Mouse (Mus musculus): Measurements from ENCODE around the gene Muc1. TPM values are rescaled to one million over a fixed set of nuclear protein-coding genes. Genes with fewer than 3 reads are reported as not detected.

Gene Muc1
- polyA plus RNA-seq, 1 experiment: 38.3 TPM

DNA sequence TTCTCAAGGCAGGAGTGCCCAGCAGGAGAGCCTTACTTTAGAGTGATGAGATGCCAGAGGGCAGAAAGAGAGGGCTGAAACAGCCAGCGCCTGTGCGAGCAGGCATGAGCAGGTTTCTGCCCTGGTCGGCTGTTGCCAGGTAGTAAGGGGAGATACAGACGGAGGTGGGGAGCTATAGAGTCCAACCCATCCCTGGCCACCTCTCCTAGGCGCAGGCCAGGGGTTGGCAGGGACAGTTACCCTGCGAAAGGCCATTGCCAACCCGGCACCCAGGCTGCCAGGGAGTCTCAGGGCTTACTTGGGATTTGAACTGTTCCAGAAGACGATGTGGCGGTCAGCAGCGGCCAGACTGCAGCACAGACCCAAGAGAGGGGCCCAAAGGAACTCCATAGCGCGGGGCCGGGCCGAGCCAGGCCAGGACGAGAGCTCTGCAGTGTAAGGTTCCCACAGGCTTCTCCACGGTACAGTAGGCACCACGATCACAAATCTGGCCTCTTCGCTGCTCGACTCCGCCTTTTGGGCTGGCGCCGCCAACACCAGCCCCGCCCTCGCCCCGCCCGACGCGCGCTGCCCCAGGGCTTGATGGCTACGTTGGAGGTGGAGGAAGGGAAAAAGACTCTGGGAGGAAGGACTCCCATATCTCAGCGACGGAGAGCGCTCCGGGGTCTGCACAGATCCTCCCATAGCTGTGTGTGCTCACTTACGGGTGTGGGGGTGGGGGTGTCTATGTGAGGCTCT is 50.5 kb downstream of the Muc1 start:
- Histone ChIP-seq H3K27ac (ENCODE audit: control insufficient read depth, insufficient read depth, low read depth, low read length) (no peak overlapping the region), H3K4me1 (ENCODE audit: control insufficient read depth, insufficient read depth, low read length) (no peaks in the 10 kb centered on the region; the same call in 1 of the 2 replicates), H3K27me3 (ENCODE audit: control insufficient read depth, insufficient read depth, low read length) (no peaks in the 10 kb centered on the region)

DNA sequence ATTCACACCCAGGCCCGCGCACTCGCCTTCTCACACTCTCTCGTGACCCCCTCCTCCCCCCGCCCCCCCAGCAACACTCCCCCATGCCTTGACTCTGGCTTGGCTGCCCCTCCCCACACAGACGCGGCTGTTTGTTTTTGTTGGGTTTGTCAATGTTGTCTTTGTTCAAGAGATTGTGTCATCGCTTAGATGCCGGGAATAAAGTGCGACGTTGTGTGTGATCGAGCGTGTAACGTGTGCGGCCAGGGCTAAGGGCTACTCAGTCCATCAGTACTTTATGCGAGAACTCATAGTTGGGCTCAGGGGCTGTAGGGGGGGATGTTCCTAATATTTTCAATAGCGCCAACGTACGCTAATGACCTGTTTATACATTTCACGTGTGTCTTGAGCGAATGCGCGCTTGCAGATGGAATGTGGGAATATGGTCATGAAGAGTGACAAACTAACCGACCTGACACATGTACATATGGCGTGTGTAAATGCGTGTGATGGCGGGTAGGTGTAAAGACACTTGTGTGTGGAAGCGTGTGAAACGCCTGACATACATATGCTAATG is 51.3 kb downstream of the Muc1 start:
- Histone ChIP-seq H3K4me1 (ENCODE audit: control insufficient read depth, insufficient read depth, low read length) (no peaks in the 10 kb centered on the region; the same call in 1 of the 2 replicates), H3K4me3 (ENCODE audit: control insufficient read depth, low read depth, low read length) (peak overlapping the region; percentile 71), H3K27me3 (ENCODE audit: control insufficient read depth, insufficient read depth, low read length) (no peaks in the 10 kb centered on the region), H3K27ac (ENCODE audit: control insufficient read depth, insufficient read depth, low read depth, low read length) (no peak overlapping the region), H3K36me3 (ENCODE audit: control insufficient read depth, insufficient read depth, low read length) (no peaks in the 10 kb centered on the region)
- no peak for TF ChIP-seq POLR2A (IDR thresholded peaks at IDR 0.05; ENCODE audit: control insufficient read depth, low read depth, low read length)
- TF ChIP-seq CTCF (IDR thresholded peaks at IDR 0.05; ENCODE audit: control insufficient read depth, insufficient read depth, insufficient replicate concordance, low read depth, low read length): no peak

More for the DNA sequence above, 50.5 kb downstream of the Muc1 start:
- TF ChIP-seq CTCF (IDR thresholded peaks at IDR 0.05; ENCODE audit: control insufficient read depth, insufficient read depth, insufficient replicate concordance, low read depth, low read length): no peak
- TF ChIP-seq POLR2A (IDR thresholded peaks at IDR 0.05; ENCODE audit: control insufficient read depth, low read depth, low read length): peak; percentile 38; the same call in 1 of the 2 replicates
- no peaks in the 10 kb centered on the region for H3K36me3 ChIP-seq (ENCODE audit: control insufficient read depth, insufficient read depth, low read length)
- peak overlapping the region; percentile 71 for H3K4me3 ChIP-seq (ENCODE audit: control insufficient read depth, low read depth, low read length)

DNA sequence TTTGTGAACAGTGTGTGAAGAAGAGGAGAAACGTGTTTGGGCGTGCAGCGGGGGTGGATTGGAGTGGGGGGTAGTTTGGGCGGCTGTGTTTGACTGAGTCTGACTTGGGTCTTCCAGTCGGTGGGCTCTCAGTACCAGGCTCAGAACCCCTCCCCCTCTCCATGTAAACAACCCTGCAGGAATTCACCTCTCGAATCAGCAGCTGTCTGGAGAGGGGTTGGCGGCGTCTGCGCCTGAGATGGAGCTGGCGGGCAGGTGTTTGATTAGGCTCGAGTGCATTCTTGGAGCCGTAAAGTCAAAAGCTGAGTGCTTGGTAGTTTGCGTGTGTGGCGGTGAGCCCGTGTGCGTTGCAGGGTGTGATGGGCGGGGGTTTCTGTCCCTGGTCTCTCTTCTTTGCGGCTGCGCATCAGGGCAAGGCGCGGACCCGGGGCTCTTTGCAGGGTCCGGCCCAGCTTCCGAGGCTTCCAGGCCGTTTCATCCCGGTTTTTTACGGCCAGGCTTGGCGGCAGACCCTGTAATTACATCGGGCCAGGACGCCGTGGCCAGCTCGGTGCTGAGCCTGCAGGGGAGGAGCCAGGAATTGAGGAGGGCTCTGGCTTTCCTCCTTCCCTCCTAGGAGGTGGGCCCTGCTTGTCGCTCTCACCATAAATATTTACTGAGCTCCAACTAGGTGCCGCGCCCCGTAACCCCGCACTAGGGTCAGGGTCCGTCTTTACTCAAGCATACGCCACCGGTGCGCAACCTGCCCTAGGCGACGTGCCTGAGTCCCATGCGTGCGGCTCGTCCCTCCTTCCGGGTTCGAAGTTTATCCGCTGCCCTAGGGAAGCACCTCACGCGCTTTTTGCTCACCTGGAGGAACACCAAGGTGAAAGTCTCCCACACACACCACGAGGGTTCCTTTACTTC is 52.0 kb downstream of the Muc1 start, which contains the start of gene Efna1:
Efna1 (minus strand) TSS at position 537 of the 906 bp plus-strand sequence.
- Histone ChIP-seq H3K36me3 (ENCODE audit: control insufficient read depth, insufficient read depth, low read length) (no peaks in the 10 kb centered on the region), H3K4me3 (ENCODE audit: control insufficient read depth, low read depth, low read length) (peak within 1 kb of the TSS; percentile 51), H3K27ac (ENCODE audit: control insufficient read depth, insufficient read depth, low read depth, low read length) (no peak within 1 kb of the TSS), H3K4me1 (ENCODE audit: control insufficient read depth, insufficient read depth, low read length) (no peaks in the 10 kb centered on the region; the same call in 1 of the 2 replicates), H3K27me3 (ENCODE audit: control insufficient read depth, insufficient read depth, low read length) (no peaks in the 10 kb centered on the region)
- 0 out of 2 replicates have a peak, but pooled peaks have one; percentile 9 for TF ChIP-seq CTCF (IDR thresholded peaks at IDR 0.05; ENCODE audit: control insufficient read depth, insufficient read depth, insufficient replicate concordance, low read depth, low read length)
- TF ChIP-seq POLR2A (IDR thresholded peaks at IDR 0.05; ENCODE audit: control insufficient read depth, low read depth, low read length): no peak

DNA sequence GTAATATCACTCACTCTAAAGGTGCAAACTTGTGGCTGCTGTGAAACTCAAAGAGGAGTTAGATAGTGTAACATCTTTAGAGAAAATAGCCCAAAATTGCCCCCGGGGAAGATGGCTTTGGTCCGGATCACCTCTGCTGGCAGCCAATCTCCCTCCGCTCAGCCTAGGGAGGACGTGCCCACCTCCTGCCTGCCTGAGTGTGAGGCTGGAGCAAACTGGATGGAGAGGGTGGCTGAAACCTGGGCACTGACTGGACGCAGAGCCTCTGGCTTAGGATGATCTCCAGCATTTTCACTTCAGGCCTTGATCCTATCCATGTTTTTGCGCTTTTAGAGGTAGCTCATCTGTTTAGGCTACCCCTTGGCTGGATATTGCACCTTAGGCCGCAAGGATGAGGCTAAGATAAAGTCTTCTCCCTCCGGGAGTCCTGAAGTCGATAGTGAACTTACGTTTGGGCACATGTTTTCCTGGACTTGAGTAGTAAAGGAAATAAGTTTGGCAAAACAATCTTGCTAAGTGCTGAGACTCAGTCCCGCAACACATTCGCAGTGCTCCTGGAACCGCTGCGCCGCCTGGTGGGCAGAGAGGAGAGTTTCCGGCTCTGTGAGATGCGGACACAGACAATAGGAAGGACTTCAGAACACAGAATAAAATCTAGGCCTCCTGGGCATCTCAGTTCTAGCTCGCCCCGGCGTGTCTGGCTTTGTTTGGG is 52.9 kb downstream of the Muc1 start:
- Histone ChIP-seq H3K36me3 (ENCODE audit: control insufficient read depth, insufficient read depth, low read length) (no peaks in the 10 kb centered on the region), H3K4me1 (ENCODE audit: control insufficient read depth, insufficient read depth, low read length) (no peaks in the 10 kb centered on the region; the same call in 1 of the 2 replicates), H3K27ac (ENCODE audit: control insufficient read depth, insufficient read depth, low read depth, low read length) (no peak overlapping the region), H3K27me3 (ENCODE audit: control insufficient read depth, insufficient read depth, low read length) (no peaks in the 10 kb centered on the region), H3K4me3 (ENCODE audit: control insufficient read depth, low read depth, low read length) (peak overlapping the region; percentile 51; the same call in 1 of the 2 replicates)
- TF ChIP-seq POLR2A (IDR thresholded peaks at IDR 0.05; ENCODE audit: control insufficient read depth, low read depth, low read length) (no peak), CTCF (IDR thresholded peaks at IDR 0.05; ENCODE audit: control insufficient read depth, insufficient read depth, insufficient replicate concordance, low read depth, low read length) (peak; percentile 89)

DNA sequence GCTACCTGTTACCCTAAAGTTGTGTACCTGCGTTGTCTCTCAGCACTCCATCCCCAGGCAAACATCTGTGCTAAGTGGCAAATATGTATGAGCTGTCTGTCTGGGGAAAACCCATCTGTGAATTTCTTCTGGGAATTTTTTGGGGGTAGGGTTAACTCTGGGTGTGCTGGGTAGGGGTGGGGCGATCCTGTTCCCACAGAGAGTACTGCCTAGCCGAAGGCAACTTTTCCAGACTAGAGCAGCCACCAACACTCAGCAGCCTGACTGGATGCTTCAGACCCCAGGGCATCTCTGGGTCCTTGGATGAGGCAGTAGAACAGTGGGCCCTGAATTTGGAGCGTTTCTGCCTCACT is 53.4 kb downstream of the Muc1 start:
- H3K4me3 ChIP-seq (ENCODE audit: control insufficient read depth, low read depth, low read length): no peak overlapping the region
- H3K36me3 ChIP-seq (ENCODE audit: control insufficient read depth, insufficient read depth, low read length): no peaks in the 10 kb centered on the region
- no peaks in the 10 kb centered on the region; the same call in 1 of the 2 replicates for H3K4me1 ChIP-seq (ENCODE audit: control insufficient read depth, insufficient read depth, low read length)
- H3K27ac ChIP-seq (ENCODE audit: control insufficient read depth, insufficient read depth, low read depth, low read length): no peak overlapping the region
- H3K27me3 ChIP-seq (ENCODE audit: control insufficient read depth, insufficient read depth, low read length): no peaks in the 10 kb centered on the region
- TF ChIP-seq POLR2A (IDR thresholded peaks at IDR 0.05; ENCODE audit: control insufficient read depth, low read depth, low read length) (no peak), CTCF (IDR thresholded peaks at IDR 0.05; ENCODE audit: control insufficient read depth, insufficient read depth, insufficient replicate concordance, low read depth, low read length) (no peak)

Other genes with a start within 250 kb of the Muc1 start
- 7.3 and 9.0 TPM in 2 replicates for gene Rusc1, start 135.7 kb upstream of the Muc1 start, polyA plus RNA-seq (2012; rRNA removed)
- gene Gm43738, start 128.0 kb upstream of the Muc1 start, polyA plus RNA-seq (2012; rRNA removed): not detected in 2 replicates
- 109 and 114 TPM in 2 replicates for gene Fdps, start 127.1 kb upstream of the Muc1 start, polyA plus RNA-seq (2012; rRNA removed)
- gene Pklr, start 92.9 kb upstream of the Muc1 start, polyA plus RNA-seq (2012; rRNA removed): not detected in 2 replicates
- gene Hcn3, start 68.9 kb upstream of the Muc1 start, polyA plus RNA-seq (2012; rRNA removed): 1.7 and 2.2 TPM in 2 replicates
- gene Clk2, start 64.3 kb upstream of the Muc1 start, polyA plus RNA-seq (2012; rRNA removed): 48.3 and 50.6 TPM in 2 replicates
- gene Scamp3, start 51.6 kb upstream of the Muc1 start, polyA plus RNA-seq (2012; rRNA removed): 70.9 and 73.0 TPM in 2 replicates
- 5.7 and 7.1 TPM in 2 replicates for gene Fam189b, start 45.9 kb upstream of the Muc1 start, polyA plus RNA-seq (2012; rRNA removed)
- 17.4 and 19.9 TPM in 2 replicates for gene Gba, start 26.1 kb upstream of the Muc1 start, polyA plus RNA-seq (2012; rRNA removed)
- gene Thbs3, start 13.9 kb upstream of the Muc1 start, polyA plus RNA-seq (2012; rRNA removed): 66.6 and 73.2 TPM in 2 replicates
- gene Mtx1, start 2.0 kb upstream of the Muc1 start, polyA plus RNA-seq (2012; rRNA removed): 482 and 525 TPM in 2 replicates
- 30.7 and 43.7 TPM in 2 replicates for gene Krtcap2, start 16.9 kb downstream of the Muc1 start, polyA plus RNA-seq (2012; rRNA removed)
- 27.7 and 27.9 TPM in 2 replicates for gene Trim46, start 17.3 kb downstream of the Muc1 start, polyA plus RNA-seq (2012; rRNA removed)
- 42.2 and 53.9 TPM in 2 replicates for gene Dpm3, start 30.3 kb downstream of the Muc1 start, polyA plus RNA-seq (2012; rRNA removed)
- gene Slc50a1, start 41.5 kb downstream of the Muc1 start, polyA plus RNA-seq (2012; rRNA removed): 9.7 and 12.7 TPM in 2 replicates
- gene Efna1, start 52.1 kb downstream of the Muc1 start, polyA plus RNA-seq (2012; rRNA removed): 1.1 and 1.7 TPM in 2 replicates
- gene Efna3, start 93.9 kb downstream of the Muc1 start, polyA plus RNA-seq (2012; rRNA removed): 9.9 and 13.3 TPM in 2 replicates
- 1.1 and 1.6 TPM in 2 replicates for gene Efna4, start 109.0 kb downstream of the Muc1 start, polyA plus RNA-seq (2012; rRNA removed)
- 39.7 and 51.1 TPM in 2 replicates for gene Adam15, start 120.9 kb downstream of the Muc1 start, polyA plus RNA-seq (2012; rRNA removed)
- gene Dcst2, start 132.9 kb downstream of the Muc1 start, polyA plus RNA-seq (2012; rRNA removed): 108 and 110 TPM in 2 replicates
- gene Dcst1, start 136.2 kb downstream of the Muc1 start, polyA plus RNA-seq (2012; rRNA removed): 74.5 and 81.0 TPM in 2 replicates
- gene Zbtb7b, start 165.7 kb downstream of the Muc1 start, polyA plus RNA-seq (2012; rRNA removed): 4.4 and 5.9 TPM in 2 replicates
- not detected in 2 replicates for gene Lenep, start 173.7 kb downstream of the Muc1 start, polyA plus RNA-seq (2012; rRNA removed)
- 67.6 and 71.8 TPM in 2 replicates for gene Flad1, start 182.8 kb downstream of the Muc1 start, polyA plus RNA-seq (2012; rRNA removed)
- 14.7 and 16.5 TPM in 2 replicates for gene Cks1b, start 189.3 kb downstream of the Muc1 start, polyA plus RNA-seq (2012; rRNA removed)
- gene Shc1, start 189.4 kb downstream of the Muc1 start, polyA plus RNA-seq (2012; rRNA removed): 15.7 and 17.3 TPM in 2 replicates
- 18.1 and 19.6 TPM in 2 replicates for gene Pygo2, start 201.2 kb downstream of the Muc1 start, polyA plus RNA-seq (2012; rRNA removed)
- gene Pbxip1, start 207.6 kb downstream of the Muc1 start, polyA plus RNA-seq (2012; rRNA removed): 8.2 and 9.9 TPM in 2 replicates
- 21.0 and 23.1 TPM in 2 replicates for gene Pmvk, start 225.5 kb downstream of the Muc1 start, polyA plus RNA-seq (2012; rRNA removed)

Data from testis, adult 2 months (tissue).